In the genomic region with DNA sequence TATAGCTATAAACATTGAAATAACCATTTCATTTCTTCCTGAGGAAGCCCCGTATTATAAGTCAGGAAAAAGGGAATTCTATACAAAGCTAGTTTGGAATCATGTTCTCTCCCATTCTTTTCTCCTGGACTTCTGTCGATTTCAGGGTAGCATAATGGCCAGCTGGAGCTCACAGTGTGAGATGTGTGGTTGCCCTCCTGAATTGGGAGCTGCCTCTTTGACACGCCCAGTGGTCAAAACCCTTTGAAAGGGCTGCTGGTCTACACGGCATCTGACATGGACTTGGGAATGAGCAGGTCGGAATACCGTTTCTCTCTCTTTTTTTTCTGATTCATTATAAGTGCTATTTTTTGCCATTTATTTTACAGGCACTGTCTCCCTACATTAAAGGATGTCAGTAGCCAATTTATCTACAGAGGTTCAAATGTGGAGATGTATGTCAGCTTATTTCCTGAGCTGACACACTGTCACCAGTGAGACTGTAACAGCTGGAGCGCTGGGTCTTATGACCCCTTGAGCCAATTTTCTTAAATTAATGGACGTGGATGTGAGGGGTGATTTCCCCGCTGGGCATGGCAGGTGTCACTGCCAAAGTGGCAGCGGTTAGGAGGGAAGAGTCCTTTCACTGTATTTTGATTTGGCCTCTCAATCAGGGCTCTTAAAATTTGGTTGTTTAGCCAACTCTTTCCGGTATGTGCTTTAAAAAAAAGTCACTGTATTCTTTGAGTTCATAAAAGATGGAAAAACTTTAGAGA, we compare ENCODE assay signal across 21 mouse cellular contexts.
DNase-seq lines count a peak whose midpoint lies in the region; ATAC-seq and TF ChIP-seq lines count a peak whose summit lies in the region.
"Had no signal": no experiment of that assay in that cellular context is flagged by ENCODE, and none has a peak within 500 bp of the region (broad histone marks: within the 10 kb centered on the region; RNA-seq: fewer than 3 reads in every experiment).

No protein-coding gene starts in this region.

- WGBS in forebrain, embryonic 12.5 days, result 55% methylated on average over 11 of the region's 11 CpGs
- 74% methylated on average over 11 of the region's 11 CpGs for WGBS in forebrain, embryonic 10.5 days
- WGBS in midbrain, embryonic 12.5 days, result 51% methylated on average over 11 of the region's 11 CpGs

- ATAC-seq in forebrain, embryonic 12.5 days (ENCODE audit: low FRiP score), result peak; percentile 55; the same call in 1 of the 2 replicates
- peak; percentile 57 for ATAC-seq in midbrain, embryonic 12.5 days (ENCODE audit: low FRiP score, low read depth)
- ATAC-seq: inflammation-experienced regulatory T-cells, adult 6 months had no signal

- no peak for TF ChIP-seq POLR2A in brain, embryonic 14.5 days (IDR thresholded peaks at IDR 0.05; ENCODE audit: borderline replicate concordance, extremely low read depth, insufficient read depth, insufficient read length, poor library complexity, severe bottlenecking)

- peaks cover 3% of the 10 kb centered on the region; the same call in 1 of the 2 replicates for H3K4me1 ChIP-seq in forebrain, embryonic 12.5 days
- no peaks in the 10 kb centered on the region for H3K4me1 ChIP-seq in forebrain, embryonic 10.5 days
- no peaks in the 10 kb centered on the region for H3K4me1 ChIP-seq in midbrain, embryonic 12.5 days
- H3K4me1 ChIP-seq: embryonic facial prominence, embryonic 12.5 days; heart, embryonic 13.5 days; neural tube, embryonic 12.5 days; stomach, embryonic 15.5 days had no signal

- H3K27ac ChIP-seq in forebrain, embryonic 12.5 days, result no peak overlapping the region
- H3K27ac ChIP-seq in forebrain, embryonic 10.5 days, result no peak overlapping the region
- 0 out of 2 replicates have a peak overlapping the region, but pooled peaks have one; percentile 39 for H3K27ac ChIP-seq in midbrain, embryonic 12.5 days (replicated peaks)
- H3K27ac ChIP-seq: embryonic facial prominence, embryonic 12.5 days; heart, embryonic 13.5 days; neural tube, embryonic 12.5 days; stomach, embryonic 15.5 days had no signal

- no peak overlapping the region for H3K4me3 ChIP-seq in forebrain, embryonic 12.5 days (replicated peaks)
- H3K4me3 ChIP-seq in forebrain, embryonic 10.5 days, result no peak overlapping the region
- no peak overlapping the region for H3K4me3 ChIP-seq in midbrain, embryonic 12.5 days
- H3K4me3 ChIP-seq: embryonic facial prominence, embryonic 12.5 days; heart, embryonic 13.5 days; neural tube, embryonic 12.5 days; stomach, embryonic 15.5 days had no signal

- H3K9ac ChIP-seq in forebrain, embryonic 12.5 days, result no peak overlapping the region
- H3K9ac ChIP-seq in midbrain, embryonic 12.5 days (replicated peaks), result no peak overlapping the region
- H3K9ac ChIP-seq: embryonic facial prominence, embryonic 12.5 days; heart, embryonic 13.5 days; neural tube, embryonic 12.5 days; stomach, embryonic 15.5 days had no signal

- H3K36me3 ChIP-seq in forebrain, embryonic 12.5 days (replicated peaks), result no peaks in the 10 kb centered on the region
- H3K36me3 ChIP-seq in forebrain, embryonic 10.5 days (replicated peaks), result no peaks in the 10 kb centered on the region
- 0 out of 2 replicates have a peak, but pooled peaks cover 12% of the 10 kb centered on the region for H3K36me3 ChIP-seq in midbrain, embryonic 12.5 days
- H3K36me3 ChIP-seq: embryonic facial prominence, embryonic 12.5 days; heart, embryonic 13.5 days; neural tube, embryonic 12.5 days; stomach, embryonic 15.5 days had no signal

- no peak overlapping the region for H3K4me2 ChIP-seq in forebrain, embryonic 12.5 days
- no peak overlapping the region for H3K4me2 ChIP-seq in midbrain, embryonic 12.5 days (replicated peaks)
- H3K4me2 ChIP-seq: embryonic facial prominence, embryonic 12.5 days; heart, embryonic 13.5 days; neural tube, embryonic 12.5 days; stomach, embryonic 15.5 days had no signal

- no peaks in the 10 kb centered on the region for H3K27me3 ChIP-seq in forebrain, embryonic 12.5 days
- H3K27me3 ChIP-seq in forebrain, embryonic 10.5 days (ENCODE audit: poor library complexity, severe bottlenecking), result no peaks in the 10 kb centered on the region
- no peaks in the 10 kb centered on the region for H3K27me3 ChIP-seq in midbrain, embryonic 12.5 days
- H3K27me3 ChIP-seq: embryonic facial prominence, embryonic 12.5 days; heart, embryonic 13.5 days; neural tube, embryonic 12.5 days; stomach, embryonic 15.5 days had no signal

- no peak for DNase-seq in forebrain, embryonic 10.5 days (ENCODE audit: extremely low spot score, low spot score)
- peak; percentile 64 for DNase-seq in brain, embryonic 14.5 days (ENCODE audit: low read depth)
- DNase-seq in cerebellum, adult 8-10 months, result peak; percentile 46
- no peak for DNase-seq in layer of hippocampus, adult 18-20 months (ENCODE audit: low spot score in 2 of 2)
- DNase-seq in layer of hippocampus, adult 8-10 months (ENCODE audit: low spot score in 2 of 2), result no peak
- no peak for DNase-seq in layer of hippocampus, postnatal 36 days
- DNase-seq: adrenal gland, postnatal 10 days; heart, postnatal 36 days; kidney, adult 9 months; kidney, postnatal 36 days; lung, adult 2 months; lung, postnatal 36 days; spleen, adult 18-20 months; thymus, adult 2 months had no signal

- no peaks in the 10 kb centered on the region for H3K9me3 ChIP-seq in forebrain, embryonic 12.5 days
- no peaks in the 10 kb centered on the region for H3K9me3 ChIP-seq in forebrain, embryonic 10.5 days
- no peaks in the 10 kb centered on the region for H3K9me3 ChIP-seq in midbrain, embryonic 12.5 days
- H3K9me3 ChIP-seq: embryonic facial prominence, embryonic 12.5 days; heart, embryonic 13.5 days; neural tube, embryonic 12.5 days; stomach, embryonic 15.5 days had no signal

- no peak for TF ChIP-seq CTCF in brain, embryonic 14.5 days (IDR thresholded peaks at IDR 0.05; ENCODE audit: borderline replicate concordance, extremely low read depth, insufficient read depth, insufficient read length)

Comparison
In these comparisons a context has a peak if more than half of its experiments do, and no peak if none do; other contexts are left out.
1. DNase-seq: peak in brain, embryonic 14.5 days (single experiment) and cerebellum, adult 8-10 months (single experiment); none in forebrain, embryonic 10.5 days (single experiment), layer of hippocampus, adult 18-20 months (0 of 2), layer of hippocampus, adult 8-10 months (0 of 2) and layer of hippocampus, postnatal 36 days (0 of 2).